Mouse (Mus musculus): Measurements from ENCODE around the gene Msmo1. TPM values are rescaled to one million over a fixed set of nuclear protein-coding genes. Genes with fewer than 3 reads are reported as not detected.

Gene Msmo1
- polyA plus RNA-seq, 1 experiment = 0.11 TPM

DNA sequence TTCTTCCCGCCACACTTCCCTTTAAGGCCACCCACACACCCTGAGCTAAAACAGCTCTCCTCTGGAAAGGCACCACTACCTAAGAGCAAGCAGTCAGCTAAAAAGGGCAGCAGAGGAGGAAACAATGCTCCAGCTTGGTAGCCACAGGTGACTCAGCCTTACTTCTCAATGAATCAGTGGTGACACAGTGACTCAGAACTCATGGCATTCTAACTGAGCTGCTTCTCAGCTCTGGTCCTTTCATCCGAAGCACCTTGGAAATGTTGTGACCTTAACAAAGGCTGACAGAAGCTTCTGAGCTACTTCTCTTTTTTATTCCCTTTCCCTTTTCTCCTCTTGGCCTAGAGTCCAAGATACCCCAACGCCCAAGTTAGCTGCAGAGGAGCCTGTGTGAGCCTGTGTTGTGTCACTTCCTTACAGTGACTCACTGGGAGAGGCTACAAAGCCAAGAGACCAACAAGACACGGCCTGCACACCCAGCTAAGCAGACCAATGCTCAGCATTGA is 7.3 kb downstream of the Msmo1 start:
- Histone ChIP-seq H3K4me1 (ENCODE audit: control insufficient read depth) (no peaks in the 10 kb centered on the region), H3K36me3 (ENCODE audit: control insufficient read depth) (peaks cover 47% of the 10 kb centered on the region), H3K9me3 (ENCODE audit: control insufficient read depth, low read length) (no peaks in the 10 kb centered on the region), H3K27me3 (ENCODE audit: control insufficient read depth) (no peaks in the 10 kb centered on the region), H3K4me3 (replicated peaks) (no peak overlapping the region)
- no peak for TF ChIP-seq TAL1 (IDR thresholded peaks at IDR 0.05; ENCODE audit: low read length)
- TF ChIP-seq GATA1 (IDR thresholded peaks at IDR 0.05; ENCODE audit: low read length) = no peak

DNA sequence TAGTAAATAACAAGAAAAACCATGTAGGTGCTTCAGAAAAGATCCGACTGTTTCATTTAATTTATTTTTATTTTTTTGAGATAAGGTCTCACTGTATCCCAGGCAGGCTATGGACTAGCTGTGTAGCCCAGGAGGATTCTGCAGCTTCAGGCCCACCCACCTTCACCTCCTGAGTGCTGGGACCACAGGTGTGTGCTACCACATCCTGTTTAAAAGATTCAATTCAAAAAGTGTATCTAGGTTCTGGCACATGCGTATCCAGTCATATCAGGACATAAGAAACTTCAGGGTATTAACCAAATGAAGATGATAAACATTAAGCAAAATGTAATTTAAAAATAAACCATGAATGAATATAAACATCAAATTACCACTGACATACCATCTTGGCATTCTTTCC is 10.4 kb downstream of the Msmo1 start:
- peaks cover 61% of the 10 kb centered on the region for H3K36me3 ChIP-seq (ENCODE audit: control insufficient read depth)
- H3K4me3 ChIP-seq (replicated peaks) = no peak overlapping the region
- H3K27me3 ChIP-seq (ENCODE audit: control insufficient read depth) = no peaks in the 10 kb centered on the region
- H3K4me1 ChIP-seq (ENCODE audit: control insufficient read depth) = no peaks in the 10 kb centered on the region; the same call in 1 of the 2 replicates
- TF ChIP-seq GATA1 (IDR thresholded peaks at IDR 0.05; ENCODE audit: low read length) (no peak), TAL1 (IDR thresholded peaks at IDR 0.05; ENCODE audit: low read length) (no peak)
- H3K9me3 ChIP-seq (ENCODE audit: control insufficient read depth, low read length) = no peaks in the 10 kb centered on the region

DNA sequence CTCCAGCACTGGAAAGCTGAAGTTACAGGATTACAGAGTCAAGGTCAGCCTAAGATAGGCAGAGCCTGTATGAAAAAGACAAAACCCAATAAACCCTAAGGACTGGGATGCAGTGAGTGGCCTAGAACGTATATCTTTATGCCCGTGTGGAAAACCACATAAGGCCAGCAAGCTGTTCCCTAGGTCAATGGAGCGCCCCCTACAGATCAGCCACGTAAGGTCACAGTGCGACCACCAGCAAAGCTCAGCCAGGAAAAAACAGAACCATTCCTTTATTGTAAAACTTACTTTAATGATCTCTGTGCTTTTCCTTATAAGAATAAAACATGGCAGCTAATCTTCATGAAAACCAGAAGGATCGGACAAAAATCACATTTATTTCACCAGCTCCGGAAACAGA is 15.7 kb downstream of the Msmo1 start:
- peaks cover 44% of the 10 kb centered on the region for H3K36me3 ChIP-seq (ENCODE audit: control insufficient read depth)

DNA sequence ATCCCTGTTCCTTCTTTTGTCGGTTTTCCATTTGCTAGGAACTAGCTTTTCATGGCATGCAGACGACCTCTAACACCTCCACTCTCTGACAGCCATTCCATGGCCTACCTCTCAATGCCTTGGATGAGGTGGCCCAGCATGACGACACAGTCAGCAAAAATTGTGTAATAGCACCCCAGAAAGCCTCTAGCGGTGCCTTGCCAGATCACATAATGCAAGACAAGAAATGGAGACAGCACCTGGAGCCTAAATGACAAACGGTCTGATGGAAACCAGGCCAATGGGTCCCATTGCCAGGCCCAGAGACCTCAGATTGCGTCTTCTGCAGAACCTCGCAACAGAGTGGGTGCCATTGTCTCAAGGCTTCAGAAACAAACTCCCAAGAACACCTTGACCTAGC is 21.1 kb downstream of the Msmo1 start:
- Histone ChIP-seq H3K4me1 (ENCODE audit: control insufficient read depth) (peaks cover 5% of the 10 kb centered on the region), H3K4me3 (replicated peaks) (no peak overlapping the region), H3K36me3 (ENCODE audit: control insufficient read depth) (peaks cover 7% of the 10 kb centered on the region; the same call in 1 of the 2 replicates), H3K9me3 (ENCODE audit: control insufficient read depth, low read length) (no peaks in the 10 kb centered on the region), H3K27me3 (ENCODE audit: control insufficient read depth) (no peaks in the 10 kb centered on the region)
- TF ChIP-seq GATA1 (IDR thresholded peaks at IDR 0.05; ENCODE audit: low read length) (no peak), TAL1 (IDR thresholded peaks at IDR 0.05; ENCODE audit: low read length) (no peak)

More for the DNA sequence above, 15.7 kb downstream of the Msmo1 start:
- Histone ChIP-seq H3K9me3 (ENCODE audit: control insufficient read depth, low read length) (no peaks in the 10 kb centered on the region), H3K4me1 (ENCODE audit: control insufficient read depth) (no peaks in the 10 kb centered on the region; the same call in 1 of the 2 replicates), H3K4me3 (replicated peaks) (no peak overlapping the region), H3K27me3 (ENCODE audit: control insufficient read depth) (no peaks in the 10 kb centered on the region)
- no peak for TF ChIP-seq TAL1 (IDR thresholded peaks at IDR 0.05; ENCODE audit: low read length)

DNA sequence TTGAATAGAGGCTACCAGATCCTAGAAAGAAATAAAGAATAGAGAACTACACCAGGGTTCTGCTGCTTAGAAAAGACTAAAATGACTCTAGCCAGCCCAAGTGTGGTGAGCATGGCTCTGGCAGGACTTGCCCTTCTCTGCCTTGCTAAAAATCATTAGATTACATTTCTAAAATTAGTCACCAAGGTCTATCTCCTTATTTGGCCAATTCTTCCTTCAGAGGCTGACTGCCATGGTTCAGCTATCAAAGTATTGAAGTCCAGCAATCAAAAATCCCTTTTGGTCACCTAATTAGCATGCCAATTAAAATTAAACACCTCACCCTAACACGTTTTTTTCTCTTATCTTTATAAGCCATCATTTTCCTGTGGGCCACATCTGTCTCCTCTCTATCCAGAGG is 22.0 kb downstream of the Msmo1 start:
- peaks cover under 1% of the 10 kb centered on the region; the same call in 1 of the 2 replicates for H3K36me3 ChIP-seq (ENCODE audit: control insufficient read depth)
- no peak for TF ChIP-seq TAL1 (IDR thresholded peaks at IDR 0.05; ENCODE audit: low read length)
- no peak for TF ChIP-seq GATA1 (IDR thresholded peaks at IDR 0.05; ENCODE audit: low read length)
- H3K4me3 ChIP-seq (replicated peaks) = no peak overlapping the region
- H3K4me1 ChIP-seq (ENCODE audit: control insufficient read depth) = peaks cover 5% of the 10 kb centered on the region
- H3K27me3 ChIP-seq (ENCODE audit: control insufficient read depth) = no peaks in the 10 kb centered on the region
- H3K9me3 ChIP-seq (ENCODE audit: control insufficient read depth, low read length) = no peaks in the 10 kb centered on the region

DNA sequence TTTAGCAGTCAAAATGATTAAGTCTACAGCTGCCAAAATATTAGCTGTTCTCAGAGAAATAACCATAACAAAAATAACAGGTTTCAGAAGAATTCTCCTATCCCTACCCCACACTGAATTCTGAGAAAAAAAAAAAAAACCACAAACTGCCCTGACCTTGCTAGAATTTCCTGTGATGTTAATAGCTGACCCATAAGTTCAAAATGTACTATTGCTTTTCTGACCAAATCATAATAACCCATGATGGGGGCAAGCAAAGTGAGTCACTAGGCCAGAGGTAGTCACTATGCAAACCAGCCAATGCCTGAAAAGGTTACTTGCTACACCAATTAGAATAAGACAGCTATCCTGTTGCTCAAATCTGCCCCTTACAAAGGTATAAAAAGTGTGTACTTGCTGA is 26.1 kb downstream of the Msmo1 start:
- no peak overlapping the region for H3K4me3 ChIP-seq (replicated peaks)
- H3K4me1 ChIP-seq (ENCODE audit: control insufficient read depth) = peaks cover 5% of the 10 kb centered on the region
- no peaks in the 10 kb centered on the region for H3K27me3 ChIP-seq (ENCODE audit: control insufficient read depth)
- H3K36me3 ChIP-seq (ENCODE audit: control insufficient read depth) = no peaks in the 10 kb centered on the region
- TF ChIP-seq TAL1 (IDR thresholded peaks at IDR 0.05; ENCODE audit: low read length) (no peak), GATA1 (IDR thresholded peaks at IDR 0.05; ENCODE audit: low read length) (no peak)
- H3K9me3 ChIP-seq (ENCODE audit: control insufficient read depth, low read length) = no peaks in the 10 kb centered on the region

DNA sequence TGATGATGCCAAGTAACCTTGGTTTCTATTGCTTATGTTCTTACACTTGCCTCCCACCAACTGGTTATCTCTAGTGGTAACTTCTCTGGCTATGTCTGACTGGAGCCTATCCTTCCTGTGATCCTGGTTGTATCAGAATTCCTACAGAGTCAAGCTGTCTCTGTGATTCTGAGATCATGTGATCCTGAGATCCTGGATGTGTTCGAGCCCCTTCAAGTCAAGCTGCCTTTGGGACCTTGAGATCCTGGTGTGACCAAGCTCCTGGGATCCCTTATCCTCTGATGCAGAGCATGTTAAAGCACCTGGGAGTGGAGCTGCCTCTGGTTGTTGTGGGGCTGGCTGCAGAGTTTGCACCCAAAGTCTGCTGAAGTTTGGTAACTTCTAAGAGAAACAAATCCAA is 30.4 kb downstream of the Msmo1 start:
- H3K4me1 ChIP-seq (ENCODE audit: control insufficient read depth) = no peaks in the 10 kb centered on the region
- no peak overlapping the region for H3K4me3 ChIP-seq (replicated peaks)
- H3K27me3 ChIP-seq (ENCODE audit: control insufficient read depth) = no peaks in the 10 kb centered on the region
- TF ChIP-seq TAL1 (IDR thresholded peaks at IDR 0.05; ENCODE audit: low read length) (no peak), GATA1 (IDR thresholded peaks at IDR 0.05; ENCODE audit: low read length) (no peak)
- no peaks in the 10 kb centered on the region for H3K9me3 ChIP-seq (ENCODE audit: control insufficient read depth, low read length)
- no peaks in the 10 kb centered on the region for H3K36me3 ChIP-seq (ENCODE audit: control insufficient read depth)

DNA sequence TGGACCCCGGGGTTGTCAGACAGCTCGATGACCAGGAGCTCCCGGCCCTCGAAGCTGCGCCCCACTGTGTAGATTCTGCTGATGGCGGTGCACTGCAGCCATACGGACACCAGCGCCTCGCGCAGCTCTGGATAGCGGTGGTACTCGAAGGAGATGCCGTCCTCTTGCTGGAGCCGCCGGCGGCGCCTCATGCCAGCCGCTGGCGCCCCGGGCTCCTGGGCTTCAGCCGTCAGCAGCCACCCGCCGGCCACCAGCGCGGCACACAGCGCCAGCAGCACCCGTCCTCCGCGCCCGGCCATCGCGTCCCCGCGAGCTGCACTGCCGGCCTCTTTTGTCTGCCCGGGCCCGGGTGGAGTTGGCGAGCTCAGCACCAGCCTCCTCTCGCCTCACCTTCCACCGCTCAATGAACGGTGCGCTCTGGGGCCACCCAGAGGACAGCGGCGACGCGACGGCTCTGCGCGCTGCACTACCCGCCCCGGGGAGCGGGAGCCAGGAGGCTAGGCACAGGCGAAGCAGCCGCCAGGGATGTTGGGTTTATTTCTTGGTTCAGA is 40.9 kb downstream of the Msmo1 start, which contains the start of gene Cpe:
Gene Cpe (minus strand): TSS at position 404 of the 551 bp plus-strand sequence.
- H3K27me3 ChIP-seq (ENCODE audit: control insufficient read depth) = peaks cover 32% of the 10 kb centered on the region
- no peak within 1 kb of the TSS for H3K4me3 ChIP-seq (replicated peaks)
- TF ChIP-seq GATA1 (IDR thresholded peaks at IDR 0.05; ENCODE audit: low read length) (no peak), TAL1 (IDR thresholded peaks at IDR 0.05; ENCODE audit: low read length) (no peak)

DNA sequence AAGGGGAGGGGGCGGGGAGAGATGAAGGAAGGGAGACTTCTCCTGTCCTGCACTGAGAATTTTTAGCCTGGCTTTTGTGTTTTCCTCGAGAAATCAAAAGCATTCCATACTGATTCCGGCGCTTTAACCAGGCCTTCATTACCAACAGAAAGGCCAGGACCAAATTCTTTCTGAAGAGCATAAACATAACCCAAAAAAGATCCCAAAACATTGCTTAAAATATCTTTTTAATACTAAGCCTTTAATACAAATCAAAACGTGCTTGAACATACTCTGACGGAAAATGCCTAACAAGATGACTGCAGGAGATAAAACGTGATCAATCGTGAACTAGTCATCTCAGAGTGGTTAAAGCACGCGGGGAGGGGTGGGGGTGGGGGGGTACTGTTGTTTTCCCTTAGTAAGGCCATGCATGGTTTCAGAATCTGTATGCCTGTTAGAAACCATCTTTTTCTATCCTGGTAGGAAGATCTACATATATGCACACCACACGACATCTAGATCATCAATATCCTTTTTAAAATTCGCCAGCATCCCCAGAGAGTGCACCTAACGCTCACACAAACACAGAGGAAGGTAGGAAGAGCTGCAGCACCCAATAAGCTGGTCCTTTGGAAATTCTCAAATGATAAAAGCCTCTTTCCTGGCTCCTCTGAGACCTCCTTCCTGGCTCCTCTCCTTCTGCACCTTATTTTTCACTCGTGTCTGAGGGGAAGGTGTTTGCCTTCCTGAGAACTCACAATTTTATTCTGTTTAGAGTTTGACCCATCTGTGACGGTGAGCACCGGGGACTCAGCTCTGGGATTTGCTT is 41.8 kb downstream of the Msmo1 start:
- no peak for TF ChIP-seq TAL1 (IDR thresholded peaks at IDR 0.05; ENCODE audit: low read length)
- no peak for TF ChIP-seq GATA1 (IDR thresholded peaks at IDR 0.05; ENCODE audit: low read length)
- no peaks in the 10 kb centered on the region for H3K9me3 ChIP-seq (ENCODE audit: control insufficient read depth, low read length)
- no peak overlapping the region for H3K4me3 ChIP-seq (replicated peaks)
- H3K36me3 ChIP-seq (ENCODE audit: control insufficient read depth) = no peaks in the 10 kb centered on the region
- H3K4me1 ChIP-seq (ENCODE audit: control insufficient read depth) = no peaks in the 10 kb centered on the region
- peaks cover 32% of the 10 kb centered on the region for H3K27me3 ChIP-seq (ENCODE audit: control insufficient read depth)

More for the DNA sequence above, 40.9 kb downstream of the Msmo1 start, which contains the start of gene Cpe:
- Histone ChIP-seq H3K4me1 (ENCODE audit: control insufficient read depth) (no peaks in the 10 kb centered on the region), H3K9me3 (ENCODE audit: control insufficient read depth, low read length) (no peaks in the 10 kb centered on the region), H3K36me3 (ENCODE audit: control insufficient read depth) (no peaks in the 10 kb centered on the region)

Data from erythroblast, embryonic 14.5 days (primary cell).